Mouse (Mus musculus): ENCODE measurements around the gene Gm42791.
A peak's percentile ranks its signal among the peaks of the same experiment; 100 is the strongest.

Gene Gm42791

DNA sequence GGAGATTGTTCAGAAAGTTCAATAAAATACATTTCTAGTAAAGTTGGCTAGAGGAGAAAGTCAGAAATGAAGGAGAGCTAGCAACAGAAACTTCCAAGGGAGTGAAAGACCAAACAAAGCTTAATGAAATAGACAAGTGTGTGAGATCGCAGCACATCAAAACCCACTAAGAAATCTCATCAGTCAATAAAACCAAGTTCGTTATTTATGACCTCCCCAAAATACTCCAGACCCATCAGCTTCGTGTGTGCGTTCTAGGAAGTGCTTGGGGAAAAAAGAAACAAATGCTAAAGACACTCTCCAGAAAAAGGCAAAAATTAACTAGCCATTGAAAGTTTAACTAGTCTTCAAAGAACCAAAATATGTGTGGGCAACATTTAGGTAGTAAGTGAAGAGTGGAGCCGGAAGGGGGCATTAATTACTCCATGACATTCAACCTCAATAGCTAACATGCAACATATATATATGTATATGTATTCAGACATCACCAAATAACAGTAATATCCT lies 67.2 kb downstream of the Gm42791 start:
- DNase-seq (ENCODE audit: low spot score) = no peak

- DNase-seq (ENCODE audit: low spot score) = no peak
Measured at GRCm38 (mm10) chr5:148924586-148924985, 70.4 kb downstream of the Gm42791 start.

DNA sequence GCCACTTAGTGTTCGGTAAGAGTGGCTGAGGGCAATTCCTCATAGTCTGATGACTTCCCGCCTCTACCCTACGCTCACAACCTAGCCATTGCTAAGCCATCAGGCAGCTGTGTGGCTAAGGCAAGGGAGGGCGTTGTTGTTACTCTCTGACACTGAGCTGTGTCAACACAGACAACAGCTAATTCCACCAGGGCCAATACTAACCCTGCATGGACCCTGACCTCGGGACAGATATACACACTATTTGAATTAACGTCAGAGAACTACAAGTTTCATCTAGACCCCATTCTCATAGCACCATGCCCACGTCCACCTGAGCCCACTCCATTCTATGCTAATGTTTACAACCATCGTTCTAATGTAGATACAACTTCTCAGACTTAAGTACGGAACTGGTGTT lies 70.9 kb downstream of the Gm42791 start:
- no peak for DNase-seq (ENCODE audit: low spot score)

DNA sequence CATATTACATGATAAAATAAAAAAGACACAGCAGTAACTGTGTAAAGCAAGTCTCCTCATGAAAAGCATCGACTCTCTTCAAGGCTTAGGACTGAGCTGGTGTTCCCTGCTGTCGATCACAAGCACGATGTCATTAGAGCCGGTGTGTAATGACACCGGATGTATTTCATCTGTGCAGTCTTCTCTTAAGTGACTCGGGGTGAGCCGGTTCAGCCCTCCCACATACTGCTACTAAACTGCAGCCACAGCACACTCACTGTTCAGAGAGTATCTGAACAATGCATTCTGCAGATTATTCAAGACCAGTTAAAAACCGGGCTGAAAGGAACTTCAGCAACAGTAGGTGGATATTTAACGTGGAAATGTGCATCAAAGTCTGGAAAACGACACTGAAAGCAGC lies 71.5 kb downstream of the Gm42791 start:
- no peak for DNase-seq (ENCODE audit: low spot score)

GRCm38 (mm10) chr5:148922773-148923172 lies 72.2 kb downstream of the Gm42791 start:
- DNase-seq (ENCODE audit: low spot score) = no peak

DNA sequence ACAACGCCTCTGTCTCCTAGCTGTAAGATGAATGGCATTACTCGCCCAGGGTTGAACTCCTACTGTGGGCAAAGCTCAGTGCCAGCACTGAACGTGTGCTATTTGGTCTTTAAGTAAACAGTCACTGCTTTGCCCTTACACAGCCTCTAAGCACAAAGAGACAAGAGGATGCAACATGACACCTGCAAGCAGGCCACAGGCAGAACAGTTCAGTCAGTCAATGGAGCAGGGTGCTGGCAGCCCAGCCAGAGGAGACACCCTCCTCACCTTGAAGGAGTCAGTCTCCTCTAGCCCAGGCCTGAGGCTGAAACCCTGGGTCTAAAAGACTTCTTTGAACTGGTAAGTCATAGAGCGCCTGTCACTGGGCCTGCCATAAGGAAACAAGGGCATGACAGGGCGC lies 76.9 kb downstream of the Gm42791 start:
- DNase-seq (ENCODE audit: low spot score) = no peak

DNA sequence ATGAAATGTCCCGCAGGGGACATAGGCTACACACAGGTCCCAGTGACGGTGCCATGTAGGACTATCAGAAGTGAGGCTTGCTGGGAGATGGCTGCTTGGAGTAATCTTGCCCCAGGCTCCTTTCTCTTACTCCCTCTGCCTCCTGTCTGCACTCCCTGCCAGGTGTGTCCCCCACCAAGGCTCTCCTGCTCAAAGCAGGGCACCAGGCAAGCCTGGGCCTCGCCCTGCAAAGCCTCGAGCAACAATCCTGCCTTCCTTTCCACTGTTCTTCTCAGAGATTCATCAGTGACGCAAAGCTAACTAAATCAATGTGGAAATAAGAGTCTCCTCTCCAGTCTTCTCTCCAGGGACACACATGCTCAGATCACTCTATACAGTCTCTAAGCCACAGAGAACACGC lies 78.2 kb downstream of the Gm42791 start:
- no peak for DNase-seq (ENCODE audit: low spot score)

- no peak for DNase-seq (ENCODE audit: low spot score)
Measured at GRCm38 (mm10) chr5:148912262-148912661, 82.7 kb downstream of the Gm42791 start.

DNA sequence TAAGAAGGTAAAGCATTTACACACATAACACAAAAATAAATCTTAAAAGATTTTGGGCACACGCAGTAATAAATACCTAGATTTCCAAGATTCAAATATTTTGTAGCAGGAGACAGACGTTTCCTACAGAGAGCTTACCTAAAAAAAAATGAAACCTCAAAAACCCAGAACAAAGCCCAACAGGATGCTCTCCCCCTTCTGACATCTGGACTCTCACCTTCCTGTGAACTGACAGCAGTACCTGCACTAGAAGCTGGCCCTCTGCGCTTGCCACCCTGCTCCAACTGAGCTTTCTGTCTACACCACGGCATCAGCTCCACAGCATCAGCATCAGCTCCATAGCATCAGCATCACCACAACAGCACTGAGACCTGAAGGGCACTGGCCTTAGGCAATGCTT lies 84.9 kb downstream of the Gm42791 start:
- no peak for DNase-seq (ENCODE audit: low spot score)

GRCm38 (mm10) chr5:148909402-148909801 lies 85.5 kb downstream of the Gm42791 start:
- no peak for DNase-seq (ENCODE audit: low spot score)

- peak; percentile 70 for DNase-seq (ENCODE audit: low spot score)
Measured at GRCm38 (mm10) chr5:148909057-148909395, 85.9 kb downstream of the Gm42791 start.

GRCm38 (mm10) chr5:148908191-148909056 lies 86.5 kb downstream of the Gm42791 start:
- no peak for DNase-seq (ENCODE audit: low spot score)

DNA sequence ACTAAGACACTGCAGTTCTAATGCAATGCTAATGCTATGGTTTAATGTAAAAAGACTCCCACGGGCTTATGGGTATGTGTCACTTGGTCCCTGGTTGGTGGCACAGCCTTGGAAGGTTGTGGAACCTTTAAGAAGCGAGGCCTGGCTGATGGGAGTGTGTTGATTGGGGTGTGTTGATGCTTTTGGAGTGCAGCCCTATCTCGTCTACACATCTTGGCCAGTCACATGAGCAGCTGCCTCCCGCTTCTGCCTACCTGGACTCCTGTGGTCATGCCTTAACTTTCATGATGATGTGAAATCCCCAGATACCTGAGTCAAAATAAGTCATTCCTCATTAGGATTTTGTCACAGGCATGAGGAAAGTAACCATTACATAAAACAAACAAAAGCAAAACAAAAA lies 88.6 kb downstream of the Gm42791 start:
- no peak for DNase-seq (ENCODE audit: low spot score)

- no peak for DNase-seq (ENCODE audit: low spot score)
Measured at GRCm38 (mm10) chr5:148904846-148905245, 90.1 kb downstream of the Gm42791 start.

GRCm38 (mm10) chr5:148899361-148899760 lies 95.6 kb downstream of the Gm42791 start:
- DNase-seq (ENCODE audit: low spot score) = no peak

DNA sequence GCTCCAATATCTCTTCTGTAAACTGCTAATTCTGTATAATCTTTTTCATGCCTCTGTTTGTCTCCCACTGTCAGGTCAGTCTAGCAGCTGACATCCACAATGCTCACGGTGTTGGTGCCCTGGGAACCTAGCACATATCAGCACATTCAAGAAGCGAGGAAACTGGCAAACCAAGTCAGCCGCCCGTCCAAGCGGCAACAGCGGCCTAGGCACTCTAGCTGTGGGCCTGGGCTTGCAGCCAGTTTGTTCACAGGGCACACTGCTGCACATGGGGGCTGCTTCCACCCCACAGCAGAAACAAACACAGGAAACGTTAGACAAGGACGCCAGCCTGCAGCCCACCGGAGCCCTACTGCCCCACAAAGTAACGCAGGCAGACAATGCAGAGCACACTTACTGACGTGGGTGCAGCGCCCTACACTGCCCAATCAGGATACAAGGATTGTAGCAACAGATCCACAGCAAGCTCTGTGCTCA lies 97.0 kb downstream of the Gm42791 start:
- DNase-seq (ENCODE audit: low spot score) = no peak

- DNase-seq (ENCODE audit: low spot score) = peak; percentile 57
Measured at GRCm38 (mm10) chr5:148897069-148897702, 97.8 kb downstream of the Gm42791 start.

DNA sequence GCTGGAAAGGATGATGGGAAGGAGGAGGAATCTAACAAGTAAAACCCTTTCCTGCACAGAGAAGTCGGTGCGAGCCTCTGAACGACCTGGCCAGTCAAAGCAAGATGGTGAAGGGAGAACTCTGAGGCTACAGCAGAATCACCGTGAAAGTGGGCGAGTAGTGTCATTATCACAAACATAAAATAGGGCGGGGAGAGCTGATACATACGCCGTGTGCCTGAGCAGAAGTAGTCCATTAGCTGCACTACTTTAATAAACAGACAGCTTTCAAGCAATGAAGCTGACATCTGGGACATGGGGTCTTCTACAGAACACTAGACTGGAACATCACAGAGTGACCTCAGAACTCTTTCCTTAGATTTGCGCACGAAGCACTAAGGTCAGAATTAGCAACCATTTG lies 98.4 kb downstream of the Gm42791 start:
- DNase-seq (ENCODE audit: low spot score) = no peak

- no peak for DNase-seq (ENCODE audit: low spot score)
Measured at GRCm38 (mm10) chr5:148895833-148896232, 99.1 kb downstream of the Gm42791 start.

DNA sequence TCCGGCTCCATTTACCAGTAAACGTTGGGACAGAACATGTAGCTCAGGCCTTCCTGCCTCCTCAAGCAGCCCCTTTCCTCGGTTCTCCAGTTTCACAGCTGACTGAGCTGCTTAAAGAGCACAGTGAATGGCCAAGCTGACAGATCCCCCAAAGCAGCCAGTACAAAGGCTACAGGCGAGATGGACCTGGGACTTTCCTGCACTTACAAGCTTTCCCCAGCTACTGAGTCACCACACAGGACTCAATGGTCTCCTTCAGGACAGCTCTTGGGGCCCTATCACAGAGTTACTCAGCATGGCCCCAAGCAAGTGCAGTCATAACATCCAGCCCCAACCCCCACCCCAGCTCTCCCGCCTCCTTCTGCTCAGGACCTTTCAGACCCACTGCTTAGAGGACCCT lies 99.9 kb downstream of the Gm42791 start:
- DNase-seq (ENCODE audit: low spot score) = no peak

DNA sequence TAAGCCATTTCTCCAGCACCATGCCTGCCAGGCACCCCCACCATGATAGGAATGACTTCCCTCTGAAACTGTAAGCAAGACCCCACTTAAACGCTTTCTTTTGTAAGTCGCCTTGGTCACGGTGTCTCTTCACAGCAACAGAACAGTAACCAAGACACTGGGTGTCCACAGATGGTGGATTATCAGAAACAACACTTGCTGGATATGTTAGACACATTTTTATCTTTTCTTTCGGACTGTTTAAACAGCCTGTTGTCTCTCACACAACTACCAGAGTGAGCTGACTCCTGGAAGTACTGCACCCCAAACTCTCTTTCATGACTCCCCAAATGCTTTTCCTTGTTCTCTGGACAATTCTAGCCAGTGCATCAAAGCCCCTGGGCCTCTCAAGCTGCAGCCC lies 104.7 kb downstream of the Gm42791 start:
- DNase-seq (ENCODE audit: low spot score) = no peak

DNA sequence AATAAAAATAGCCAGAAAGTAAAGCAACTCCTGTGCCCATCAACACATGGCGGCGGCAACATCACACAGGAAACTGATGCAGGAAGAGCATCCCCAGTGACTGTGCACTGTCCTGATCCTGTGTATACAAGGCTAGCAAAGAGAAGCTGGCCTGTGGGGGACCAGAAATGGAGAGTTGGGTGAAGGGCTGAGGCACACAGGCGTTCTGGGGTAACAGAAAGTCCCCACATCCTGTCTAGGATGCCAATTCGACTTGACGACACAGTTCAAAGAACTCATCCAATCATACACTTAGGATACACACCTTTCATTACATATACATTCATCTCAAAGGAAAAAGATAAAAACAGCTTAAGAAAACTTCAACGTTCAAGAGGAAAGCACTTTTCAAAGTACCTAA lies 106.9 kb downstream of the Gm42791 start:
- DNase-seq (ENCODE audit: low spot score) = no peak

GRCm38 (mm10) chr5:148885821-148886609 lies 108.9 kb downstream of the Gm42791 start:
- no peak for DNase-seq (ENCODE audit: low spot score)
